Mouse (Mus musculus) splenic B cell, adult 2 months (primary cell): ENCODE measurements at regions not wholly inside any gene's neighbourhood (a gene's known extent, or its start where the extent isn't known, plus 50 kb on each side); places are given as distances from the start of the nearest gene placed in this dataset.

ENCODE experiments used
- DNase-seq: peaks from one replicate; pipeline ENCODE4 v3.0.0-alpha.2; 2011; ENCODE audit warnings: low read depth, low spot score
- H3K27me3 ChIP-seq: 2 replicates; pipeline ENCODE4 v1.6.1; 2012; ENCODE audit warnings: mild to moderate bottlenecking, low read length, moderate library complexity, mixed read lengths; ENCODE audit not compliant: control insufficient read depth, poor library complexity, insufficient read depth, severe bottlenecking
- H3K36me3 ChIP-seq: 2 replicates; pipeline ENCODE4 v1.6.1; 2012; ENCODE audit warnings: mild to moderate bottlenecking, low read length, moderate library complexity, mixed read lengths; ENCODE audit not compliant: control insufficient read depth, poor library complexity, insufficient read depth, severe bottlenecking

DNA sequence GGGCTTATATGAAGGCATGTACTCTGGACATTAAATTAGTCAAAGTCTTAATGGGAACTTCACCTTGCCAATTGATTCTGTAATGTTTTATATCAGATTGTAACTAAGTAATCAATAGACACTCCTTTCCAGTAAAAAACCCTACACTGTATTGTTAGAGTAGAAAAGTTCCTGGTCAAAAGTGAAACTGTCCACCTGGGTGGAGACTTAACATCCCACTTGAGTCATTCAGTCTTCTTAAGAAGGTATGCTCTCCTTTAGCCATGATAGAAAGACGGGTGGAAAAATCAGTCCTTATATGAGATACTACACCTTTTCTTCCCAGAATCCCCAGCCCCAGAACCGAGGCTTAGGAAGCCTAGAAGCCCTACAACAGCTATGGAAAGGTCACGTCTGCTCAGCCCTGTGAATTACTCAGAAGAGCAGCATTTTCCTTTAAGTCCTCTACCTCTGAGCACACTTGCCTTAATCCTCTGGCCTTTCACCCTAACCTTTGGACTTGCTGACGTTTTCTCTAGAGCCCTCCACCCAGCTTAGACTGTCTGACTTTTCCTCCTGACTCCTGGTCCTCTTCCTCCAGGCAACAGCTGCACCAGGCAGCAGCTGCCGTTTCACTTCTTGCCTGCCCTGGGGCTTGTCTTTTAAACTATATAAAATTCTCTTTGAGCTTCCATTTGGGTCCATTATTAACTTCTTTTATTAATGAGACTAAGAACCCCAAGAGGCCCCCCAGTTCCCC, 93.4 kb upstream of the Ankrd50 start:
- DNase-seq, result no peak
- H3K27me3 ChIP-seq, result no peaks in the 10 kb centered on the region
- H3K36me3 ChIP-seq, result no peaks in the 10 kb centered on the region

DNA sequence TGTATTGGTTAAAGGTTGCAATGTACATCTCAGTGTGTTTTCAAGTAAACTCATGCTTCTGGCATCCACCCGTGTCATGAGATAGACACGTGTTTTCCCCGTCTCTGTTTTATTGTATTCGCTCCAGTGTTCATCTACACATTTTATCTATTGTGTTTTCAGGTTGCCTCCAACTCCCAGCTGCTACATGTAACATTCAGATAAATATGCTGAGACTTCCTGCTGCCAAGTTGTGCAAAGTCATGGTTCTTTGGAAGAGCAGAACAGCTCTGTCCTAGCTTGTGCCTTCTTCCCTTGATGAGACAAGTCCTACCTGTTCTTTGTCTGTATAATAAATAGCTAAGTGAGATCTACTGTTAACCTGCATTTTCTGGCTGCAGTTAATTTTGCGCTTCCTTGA, 89.0 kb upstream of the Ankrd50 start:
- Histone ChIP-seq H3K36me3 (no peaks in the 10 kb centered on the region), H3K27me3 (no peaks in the 10 kb centered on the region)
- no peak for DNase-seq

DNA sequence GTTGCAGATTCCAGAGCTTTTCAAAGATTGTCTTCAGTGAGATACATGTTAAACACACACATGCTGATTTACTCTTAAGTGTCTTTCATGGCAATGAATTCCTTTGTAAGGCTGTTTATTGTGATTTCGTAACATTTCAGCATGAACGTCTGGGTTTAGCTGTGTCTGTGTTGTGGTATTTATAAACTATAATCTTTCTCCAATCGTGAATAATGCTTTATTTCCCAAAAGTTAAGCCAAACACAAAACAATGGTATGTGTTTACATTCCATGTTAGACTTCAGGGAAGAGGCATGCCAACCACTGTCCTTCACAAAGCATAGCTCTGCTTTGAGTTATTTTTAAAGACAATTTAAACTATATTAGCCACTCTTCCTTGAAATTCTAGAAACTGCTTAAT, 87.5 kb upstream of the Ankrd50 start:
- no peak for DNase-seq
- H3K36me3 ChIP-seq, result no peaks in the 10 kb centered on the region
- H3K27me3 ChIP-seq, result no peaks in the 10 kb centered on the region

DNA sequence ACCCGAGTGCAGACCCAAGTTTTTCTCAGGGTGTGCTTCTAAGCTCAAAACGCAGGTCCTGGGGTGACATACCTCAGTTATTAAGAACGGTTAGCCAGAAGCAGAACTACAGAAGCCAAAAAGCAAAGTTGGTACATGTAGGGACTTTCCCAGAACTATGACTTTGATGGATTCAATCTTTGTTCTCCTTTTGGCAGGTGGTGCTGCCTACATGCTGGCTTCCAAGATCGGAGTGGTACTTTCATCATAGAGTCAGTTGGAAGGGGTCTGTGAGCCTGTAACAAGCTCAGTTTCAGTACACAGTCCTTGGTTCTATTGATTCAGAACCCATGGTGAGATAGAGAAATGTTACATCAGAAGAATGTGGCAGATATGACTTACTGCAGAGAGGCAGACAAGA, 86.6 kb upstream of the Ankrd50 start:
- no peaks in the 10 kb centered on the region for H3K27me3 ChIP-seq
- DNase-seq, result no peak
- no peaks in the 10 kb centered on the region for H3K36me3 ChIP-seq

DNA sequence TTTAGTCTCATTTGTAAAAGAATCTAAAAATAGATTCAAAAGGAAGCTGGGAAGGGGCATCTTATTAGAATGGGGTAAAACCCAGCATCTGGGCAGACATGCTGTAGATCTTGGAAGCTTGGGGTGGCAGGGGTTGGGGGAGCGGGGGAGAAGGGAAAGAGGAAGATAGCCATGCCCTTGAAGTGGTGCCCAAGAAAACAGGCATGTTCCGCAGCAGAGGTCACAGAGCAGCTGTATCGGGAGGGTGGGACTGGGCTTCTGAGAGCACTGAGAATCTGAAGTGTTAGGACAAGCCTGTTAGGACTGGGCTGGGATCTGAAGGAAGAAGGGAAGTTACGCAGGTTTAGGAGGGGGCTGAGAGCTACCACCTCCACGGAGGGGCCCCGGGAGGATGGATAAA, 84.4 kb upstream of the Ankrd50 start:
- H3K27me3 ChIP-seq, result no peaks in the 10 kb centered on the region
- no peak for DNase-seq
- no peaks in the 10 kb centered on the region for H3K36me3 ChIP-seq

DNA sequence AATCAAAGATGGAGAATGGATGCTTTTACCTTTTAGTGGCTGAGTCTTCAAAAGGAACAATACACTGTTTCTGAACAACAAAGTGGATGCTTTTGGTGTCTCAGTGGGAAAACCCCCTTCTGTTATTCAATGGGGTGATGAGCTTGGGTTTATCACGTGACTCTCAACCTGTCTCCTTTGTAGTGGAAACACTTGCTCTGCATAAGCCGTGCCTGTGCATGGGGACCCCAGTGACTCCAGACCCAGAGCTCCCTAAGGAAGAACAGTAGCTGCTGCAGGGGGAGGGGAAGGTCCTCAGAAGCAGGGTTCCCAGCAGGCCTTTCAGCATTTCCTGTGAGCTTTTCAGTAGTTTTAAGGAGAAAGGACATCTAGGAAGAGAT, 83.9 kb upstream of the Ankrd50 start:
- DNase-seq, result no peak
- no peaks in the 10 kb centered on the region for H3K36me3 ChIP-seq

DNA sequence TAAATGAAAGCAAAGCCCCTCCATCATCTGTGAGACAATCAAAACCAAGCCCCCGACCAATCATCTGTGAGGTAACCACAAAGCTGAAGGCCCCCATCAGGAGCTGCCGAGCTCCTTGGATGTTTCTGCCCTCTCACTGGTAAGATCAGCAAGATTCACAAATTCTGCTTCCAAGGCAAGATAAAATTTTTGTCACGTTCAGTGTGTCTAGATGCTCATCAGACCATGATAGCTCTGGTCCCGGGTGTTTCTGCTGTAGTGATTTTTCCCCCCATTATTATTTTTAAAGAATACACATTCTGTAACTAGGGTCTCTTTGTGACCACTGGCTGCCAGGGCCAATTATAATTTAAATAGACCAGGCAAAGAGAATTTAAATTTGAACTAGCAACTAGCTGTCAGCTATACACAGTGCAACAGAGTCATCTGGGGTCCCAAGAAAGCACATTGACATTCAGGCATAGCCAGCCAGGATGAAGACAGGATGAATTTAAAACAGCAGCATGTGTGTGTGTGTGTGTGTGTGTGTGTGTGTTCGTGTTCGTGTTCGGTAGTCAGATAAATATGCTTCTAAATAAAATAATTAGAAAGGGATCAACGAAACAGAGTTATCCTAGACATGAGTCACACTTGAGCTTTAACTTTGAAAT, 83.4 kb upstream of the Ankrd50 start:
- H3K36me3 ChIP-seq, result no peaks in the 10 kb centered on the region
- no peak for DNase-seq
- no peaks in the 10 kb centered on the region for H3K27me3 ChIP-seq

More for the DNA sequence above, 83.9 kb upstream of the Ankrd50 start:
- no peaks in the 10 kb centered on the region for H3K27me3 ChIP-seq

DNA sequence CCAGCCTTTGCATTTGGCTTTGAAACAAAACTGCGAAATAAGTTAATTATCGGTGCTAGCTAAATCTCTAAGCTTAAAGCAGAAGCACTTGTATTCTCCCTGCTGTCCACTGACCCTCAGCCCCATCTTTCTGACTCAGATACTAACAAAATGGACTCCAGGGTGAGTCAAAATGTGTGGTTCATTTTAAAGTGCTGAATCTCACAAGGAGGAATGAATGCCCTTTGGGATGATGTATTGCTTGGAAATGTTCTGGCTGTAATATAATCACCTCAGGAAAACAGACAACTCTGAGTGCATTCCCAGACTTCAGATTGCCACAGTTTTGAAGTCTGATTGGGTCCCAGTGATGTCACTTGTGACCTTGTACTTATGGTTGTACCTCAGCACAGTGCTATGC, 81.9 kb upstream of the Ankrd50 start:
- H3K36me3 ChIP-seq, result no peaks in the 10 kb centered on the region
- H3K27me3 ChIP-seq, result no peaks in the 10 kb centered on the region
- no peak for DNase-seq

DNA sequence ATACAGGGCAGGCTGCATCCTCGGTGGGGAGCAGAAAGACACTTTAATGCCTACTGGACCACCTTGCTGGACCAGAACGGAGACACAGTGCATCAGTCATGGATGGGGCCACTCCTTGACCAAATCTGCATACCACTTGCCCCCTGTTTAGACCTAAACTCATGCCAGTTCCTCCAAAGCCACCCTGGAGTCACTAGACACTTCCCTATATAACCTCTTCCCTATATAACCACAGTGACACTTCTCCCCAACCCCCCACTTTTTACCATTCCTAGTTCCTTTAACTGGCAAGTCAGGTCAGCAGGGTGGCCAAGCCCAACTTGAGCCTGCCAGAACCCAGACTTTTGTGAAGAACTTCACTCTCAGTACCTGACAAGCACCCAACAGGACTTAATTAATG, 80.2 kb upstream of the Ankrd50 start:
- DNase-seq, result no peak
- Histone ChIP-seq H3K27me3 (no peaks in the 10 kb centered on the region), H3K36me3 (no peaks in the 10 kb centered on the region)

DNA sequence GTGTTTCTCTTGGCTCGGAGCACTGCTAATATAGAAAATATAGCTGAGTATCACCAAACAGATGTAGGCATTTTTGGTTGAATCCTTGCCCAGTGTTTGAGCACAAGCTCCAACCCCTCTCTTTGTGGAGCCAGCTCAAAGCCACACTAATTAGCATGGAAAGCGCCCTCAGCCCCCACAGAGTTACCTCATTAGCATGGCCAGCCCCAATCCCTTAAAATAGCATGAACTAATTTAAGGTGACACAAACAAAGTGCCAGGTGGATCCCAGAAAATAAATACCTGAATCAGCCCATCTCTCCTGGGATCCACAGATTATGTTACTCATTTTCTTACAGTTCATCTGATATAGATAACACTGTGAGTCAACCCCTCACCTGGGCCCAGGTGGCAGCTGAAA, 79.7 kb upstream of the Ankrd50 start:
- H3K27me3 ChIP-seq, result no peaks in the 10 kb centered on the region
- no peaks in the 10 kb centered on the region for H3K36me3 ChIP-seq
- DNase-seq, result no peak

DNA sequence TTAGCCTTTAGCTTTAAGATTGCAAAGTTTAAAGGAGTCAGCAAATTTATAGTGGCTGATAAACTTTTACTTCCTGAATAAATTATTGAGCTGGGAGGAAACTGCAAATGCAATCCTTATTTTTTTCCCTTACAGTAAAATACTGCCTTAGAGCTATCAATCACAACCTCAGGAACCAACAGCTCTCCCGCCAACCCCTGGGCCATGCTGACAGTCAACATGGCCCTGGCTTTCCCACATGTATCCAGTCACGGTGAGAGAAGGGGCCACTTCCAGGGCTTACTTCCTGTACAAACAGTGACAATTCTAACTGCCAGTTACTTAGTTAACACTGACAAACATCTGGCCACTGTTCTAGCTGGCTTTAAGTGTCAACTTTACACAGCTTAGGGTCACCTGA, 76.5 kb upstream of the Ankrd50 start:
- Histone ChIP-seq H3K27me3 (no peaks in the 10 kb centered on the region), H3K36me3 (no peaks in the 10 kb centered on the region)
- DNase-seq, result no peak

DNA sequence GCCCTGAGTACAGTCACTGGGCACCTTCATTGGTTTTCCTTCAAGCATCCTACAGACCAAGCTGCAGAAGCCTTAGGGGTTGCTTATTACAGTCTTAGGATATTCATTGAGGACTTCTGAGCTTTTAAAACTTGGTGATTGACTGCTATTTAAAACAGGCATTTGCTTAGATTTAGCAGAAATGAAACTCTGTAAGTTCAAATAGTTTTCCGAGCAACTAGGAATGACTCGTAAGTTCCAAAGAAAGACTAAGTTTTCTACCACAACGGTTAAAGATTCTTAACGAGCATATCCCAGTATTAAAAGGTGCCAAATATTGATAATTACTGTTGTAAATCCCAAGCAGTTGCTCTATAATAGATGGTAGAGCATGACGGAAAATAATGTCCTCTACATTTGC, 71.3 kb upstream of the Ankrd50 start:
- no peaks in the 10 kb centered on the region for H3K36me3 ChIP-seq
- H3K27me3 ChIP-seq, result no peaks in the 10 kb centered on the region
- DNase-seq, result no peak

DNA sequence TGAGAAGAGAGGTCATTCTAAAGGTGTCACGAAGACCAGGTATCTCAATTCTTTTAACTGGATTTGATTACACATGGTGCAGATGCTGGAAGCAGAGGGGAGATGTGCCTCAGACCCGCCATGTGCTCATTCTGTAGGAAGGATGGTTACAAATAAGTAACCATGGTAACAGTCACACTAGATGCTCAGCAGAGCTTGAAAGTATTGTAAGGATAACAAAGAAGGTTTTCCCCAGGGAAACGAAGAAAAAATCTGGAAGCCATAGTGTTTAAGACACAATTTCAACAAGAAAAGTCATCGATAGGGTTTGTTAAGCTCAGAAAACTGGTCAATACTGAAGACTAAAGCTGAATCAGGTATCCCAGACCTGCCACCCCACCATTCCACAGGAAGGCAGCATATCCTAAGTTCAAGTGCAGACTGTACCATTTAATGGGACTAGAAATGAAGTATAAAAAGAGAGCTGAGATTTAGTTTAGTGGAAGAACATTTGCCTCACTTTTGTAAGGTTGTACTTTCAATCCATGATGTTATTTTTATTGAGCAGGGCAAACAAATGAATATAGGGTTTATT, 68.9 kb upstream of the Ankrd50 start:
- H3K36me3 ChIP-seq, result no peaks in the 10 kb centered on the region
- DNase-seq, result no peak
- no peaks in the 10 kb centered on the region for H3K27me3 ChIP-seq

DNA sequence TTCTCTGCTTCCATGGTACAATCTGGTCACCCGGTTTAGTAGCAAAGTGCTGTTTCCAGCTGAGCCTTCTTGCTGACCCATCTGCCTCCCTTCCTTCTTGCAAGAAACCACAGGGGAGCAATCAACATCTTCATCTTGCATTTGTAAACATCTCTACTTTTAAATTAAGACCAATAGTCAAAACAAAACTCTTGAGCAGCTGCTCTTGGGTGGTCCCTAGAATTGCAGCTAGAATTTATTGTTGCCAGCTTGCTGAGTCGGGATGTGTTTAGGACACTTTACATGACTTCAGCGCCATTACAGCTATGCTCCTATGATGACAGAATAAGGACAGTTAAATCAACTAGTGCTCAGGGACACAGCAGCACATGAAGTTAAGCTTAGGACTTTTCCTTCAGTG, 62.4 kb upstream of the Ankrd50 start:
- no peak for DNase-seq
- no peaks in the 10 kb centered on the region for H3K27me3 ChIP-seq
- H3K36me3 ChIP-seq, result no peaks in the 10 kb centered on the region

DNA sequence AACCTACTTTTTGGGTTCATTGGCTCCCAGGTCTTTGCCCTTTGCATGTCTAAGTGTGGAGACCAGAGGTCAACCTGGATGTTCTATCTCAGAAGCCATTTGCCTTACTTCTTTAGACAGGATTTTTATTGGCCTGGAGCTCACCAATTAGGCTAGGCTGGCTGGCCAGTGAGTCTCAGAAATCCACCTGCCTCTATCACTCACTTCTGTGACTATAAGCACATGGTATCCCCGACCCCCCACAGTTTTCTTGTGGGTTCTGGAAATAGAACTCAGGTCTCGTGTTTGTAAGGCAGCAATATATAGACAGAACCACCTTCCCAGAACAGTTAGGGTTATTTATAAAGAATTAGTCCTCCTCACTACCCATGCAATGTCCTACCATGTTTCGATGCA, 60.9 kb upstream of the Ankrd50 start:
- Histone ChIP-seq H3K36me3 (no peaks in the 10 kb centered on the region), H3K27me3 (no peaks in the 10 kb centered on the region)
- no peak for DNase-seq
